8 mouse cellular contexts compared by ENCODE assay signal in genomic region chr13:39440907-39441306, GRCm38 (mm10).
DNase-seq lines count a peak whose midpoint lies in the region; ATAC-seq lines count a peak whose summit lies in the region.

No protein-coding gene starts in this region.

- H3K27ac ChIP-seq in hindbrain, embryonic 10.5 days = no peak overlapping the region
- H3K27ac ChIP-seq in hindbrain, embryonic 13.5 days = no peak overlapping the region
- no peak overlapping the region for H3K27ac ChIP-seq in forebrain, embryonic 13.5 days
- H3K27ac ChIP-seq in midbrain, embryonic 14.5 days (replicated peaks; ENCODE audit: low read depth, low read length) = no peak overlapping the region

- intact Hi-C loops in left cerebral cortex, postnatal 25 days (cut with DNase I) = loop anchor here (2.0 to 5.0 kb wide), 2 partner anchors 259 to 1308 kb away; no protein-coding TSS in a partner anchor

- no peaks in the 10 kb centered on the region for H3K36me3 ChIP-seq in hindbrain, embryonic 10.5 days
- H3K36me3 ChIP-seq in hindbrain, embryonic 13.5 days = no peaks in the 10 kb centered on the region
- no peaks in the 10 kb centered on the region for H3K36me3 ChIP-seq in forebrain, embryonic 13.5 days (ENCODE audit: poor library complexity, severe bottlenecking)
- no peaks in the 10 kb centered on the region for H3K36me3 ChIP-seq in midbrain, embryonic 14.5 days (ENCODE audit: control insufficient read depth, insufficient read depth, low read length)

- H3K4me2 ChIP-seq in hindbrain, embryonic 13.5 days = no peak overlapping the region
- no peak overlapping the region for H3K4me2 ChIP-seq in forebrain, embryonic 13.5 days
- no peak overlapping the region for H3K4me2 ChIP-seq in midbrain, embryonic 14.5 days (ENCODE audit: low read length)

- DNase-seq in hindbrain, embryonic 10.5 days (ENCODE audit: low spot score) = peak; percentile 62
- peak; percentile 4 for DNase-seq in c-Kit-positive CD71-positive TER-119-negative erythroid progenitor cells, embryonic 14.5 days (ENCODE audit: low read depth)
- DNase-seq in induced T-regulatory cell, adult 2 months (ENCODE audit: low read depth) = peak; percentile 13
- peak; percentile 69 to 73 for DNase-seq in left cerebral cortex, postnatal 25 days (ENCODE audit: low spot score in 2 of 2)
- DNase-seq in midbrain, embryonic 14.5 days = peak; percentile 87
- DNase-seq in testis, postnatal 10 days (ENCODE audit: low spot score) = peak; percentile 70

- no peak overlapping the region for H3K4me3 ChIP-seq in hindbrain, embryonic 10.5 days
- no peak overlapping the region for H3K4me3 ChIP-seq in hindbrain, embryonic 13.5 days
- no peak overlapping the region for H3K4me3 ChIP-seq in forebrain, embryonic 13.5 days
- H3K4me3 ChIP-seq in midbrain, embryonic 14.5 days (replicated peaks; ENCODE audit: low read depth, low read length) = no peak overlapping the region

- no peaks in the 10 kb centered on the region for H3K4me1 ChIP-seq in hindbrain, embryonic 10.5 days (replicated peaks)
- no peaks in the 10 kb centered on the region for H3K4me1 ChIP-seq in hindbrain, embryonic 13.5 days (replicated peaks)
- no peaks in the 10 kb centered on the region for H3K4me1 ChIP-seq in forebrain, embryonic 13.5 days
- H3K4me1 ChIP-seq in midbrain, embryonic 14.5 days (ENCODE audit: control insufficient read depth, insufficient read depth, low read length) = no peaks in the 10 kb centered on the region

- WGBS in hindbrain, embryonic 10.5 days = 39% methylated on average over 8 of the region's 8 CpGs
- WGBS in hindbrain, embryonic 13.5 days = 26% methylated on average over 8 of the region's 8 CpGs
- WGBS in forebrain, embryonic 13.5 days = 16% methylated on average over 8 of the region's 8 CpGs
- WGBS in midbrain, embryonic 14.5 days = 22% methylated on average over 8 of the region's 8 CpGs

- ATAC-seq in hindbrain, embryonic 13.5 days (ENCODE audit: low FRiP score) = no peak; the same call in 1 of the 2 replicates
- peak; percentile 90 for ATAC-seq in forebrain, embryonic 13.5 days
- ATAC-seq in midbrain, embryonic 14.5 days (ENCODE audit: low FRiP score, low TSS enrichment) = peak; percentile 48; the same call in 1 of the 2 replicates

- peaks cover 24% of the 10 kb centered on the region for H3K27me3 ChIP-seq in hindbrain, embryonic 10.5 days (ENCODE audit: insufficient read depth, poor library complexity, severe bottlenecking)
- peaks cover 8% of the 10 kb centered on the region; the same call in 1 of the 2 replicates for H3K27me3 ChIP-seq in hindbrain, embryonic 13.5 days
- H3K27me3 ChIP-seq in forebrain, embryonic 13.5 days = peaks cover 23% of the 10 kb centered on the region
- 0 out of 2 replicates have a peak, but pooled peaks cover 6% of the 10 kb centered on the region for H3K27me3 ChIP-seq in midbrain, embryonic 14.5 days (ENCODE audit: control insufficient read depth, insufficient read depth, low read length)

- no peak overlapping the region for H3K9ac ChIP-seq in hindbrain, embryonic 13.5 days
- H3K9ac ChIP-seq in forebrain, embryonic 13.5 days = no peak overlapping the region
- H3K9ac ChIP-seq in midbrain, embryonic 14.5 days (replicated peaks; ENCODE audit: low read length) = no peak overlapping the region

- H3K9me3 ChIP-seq in hindbrain, embryonic 10.5 days = no peaks in the 10 kb centered on the region
- no peaks in the 10 kb centered on the region for H3K9me3 ChIP-seq in hindbrain, embryonic 13.5 days
- H3K9me3 ChIP-seq in forebrain, embryonic 13.5 days (replicated peaks) = no peaks in the 10 kb centered on the region
- H3K9me3 ChIP-seq in midbrain, embryonic 14.5 days (ENCODE audit: control insufficient read depth, low read length) = no peaks in the 10 kb centered on the region

Comparison
In these comparisons a context has a peak if more than half of its experiments do, and no peak if none do; other contexts are left out.
1. DNase-seq: peak in every context shown above with its lines; median percentile 87 in midbrain, embryonic 14.5 days; 71 in left cerebral cortex, postnatal 25 days; 70 in testis, postnatal 10 days; 62 in hindbrain, embryonic 10.5 days; 13 in induced T-regulatory cell, adult 2 months; 4 in c-Kit-positive CD71-positive TER-119-negative erythroid progenitor cells, embryonic 14.5 days.